Mouse (Mus musculus): ENCODE results near the gene Csad. TPM values are rescaled to one million over a fixed set of nuclear protein-coding genes. Genes with fewer than 3 reads are reported as not detected.

The Csad gene
- polyA plus RNA-seq, 1 experiment, result 21.1 TPM

DNA sequence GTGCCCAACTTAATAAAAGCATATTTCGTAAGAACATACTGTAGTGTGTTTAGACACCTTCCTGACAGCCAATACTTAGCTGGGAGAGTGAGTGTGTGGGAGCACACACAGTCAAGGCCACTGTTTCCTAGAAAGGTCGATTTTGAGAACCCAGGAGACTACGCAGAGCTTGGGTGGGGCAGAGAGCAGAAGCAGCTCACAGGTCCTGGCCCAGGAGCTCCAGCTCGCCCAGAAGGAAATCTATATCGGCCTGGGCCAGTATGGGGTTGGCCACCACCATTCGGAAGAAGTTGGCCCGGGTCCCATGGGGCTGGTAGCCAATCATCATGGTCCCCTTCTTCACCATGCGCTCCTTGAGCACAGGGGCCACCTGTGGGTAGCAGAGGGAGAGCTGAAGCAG is 27.1 kb downstream of the Csad start:
- peaks cover 6% of the 10 kb centered on the region; the same call in 1 of the 2 replicates for H3K4me1 ChIP-seq (ENCODE audit: control insufficient read depth, insufficient read depth, insufficient read length, low read length)
- no peak overlapping the region for H3K27ac ChIP-seq (ENCODE audit: insufficient read depth, low read depth, low read length)
- WGBS, result 70% methylated on average over 8 of the region's 8 CpGs
- H3K36me3 ChIP-seq (ENCODE audit: control insufficient read depth, insufficient read depth, low read length), result no peaks in the 10 kb centered on the region
- H3K27me3 ChIP-seq (ENCODE audit: control insufficient read depth, insufficient read depth, low read length), result no peaks in the 10 kb centered on the region
- TF ChIP-seq CTCF (IDR thresholded peaks at IDR 0.05; ENCODE audit: extremely low read depth, insufficient read length, insufficient replicate concordance, low read depth, low read length), result no peak
- H3K4me3 ChIP-seq (ENCODE audit: low read depth, low read length), result no peak overlapping the region

DNA sequence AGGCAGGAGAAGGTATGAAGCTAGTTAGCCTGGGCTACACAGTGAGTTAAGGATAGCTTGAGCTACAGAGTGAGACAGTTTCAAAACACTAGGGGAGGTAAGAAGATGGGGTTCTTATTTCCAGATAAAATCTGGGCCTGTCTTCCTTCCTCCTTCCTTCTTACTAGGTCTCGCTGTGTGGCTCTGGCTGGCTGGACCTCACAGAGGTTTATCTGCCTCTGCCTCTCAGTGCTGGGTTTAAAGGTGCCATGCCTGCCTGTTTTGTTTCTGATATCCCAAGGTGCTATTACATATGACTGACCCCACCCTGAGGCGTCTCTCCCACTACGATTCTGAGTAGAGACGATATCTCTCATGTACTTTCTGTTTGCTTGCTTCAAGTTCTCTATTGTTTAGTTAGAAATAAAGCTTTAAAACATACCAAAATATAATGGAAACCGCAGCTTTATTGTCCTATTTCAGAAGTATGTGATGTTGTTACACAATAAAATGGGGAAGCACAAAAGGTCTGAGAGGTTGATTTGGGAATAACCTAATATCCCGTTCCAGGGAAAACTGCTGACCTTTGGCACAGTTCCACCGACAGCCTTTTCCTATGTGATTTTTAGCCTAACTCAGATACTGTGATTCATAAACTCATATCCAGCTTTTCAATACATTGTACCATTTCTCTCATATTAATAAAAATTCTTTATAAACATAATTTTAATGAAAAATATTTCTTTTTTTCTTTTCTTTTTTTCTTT is 27.8 kb downstream of the Csad start:
- Histone ChIP-seq H3K27ac (ENCODE audit: insufficient read depth, low read depth, low read length) (peak overlapping the region; percentile 56), H3K4me3 (ENCODE audit: low read depth, low read length) (no peak overlapping the region), H3K4me1 (ENCODE audit: control insufficient read depth, insufficient read depth, insufficient read length, low read length) (peaks cover 6% of the 10 kb centered on the region; the same call in 1 of the 2 replicates), H3K36me3 (ENCODE audit: control insufficient read depth, insufficient read depth, low read length) (no peaks in the 10 kb centered on the region), H3K27me3 (ENCODE audit: control insufficient read depth, insufficient read depth, low read length) (no peaks in the 10 kb centered on the region)
- no peak for TF ChIP-seq CTCF (IDR thresholded peaks at IDR 0.05; ENCODE audit: extremely low read depth, insufficient read length, insufficient replicate concordance, low read depth, low read length)
- TF ChIP-seq POLR2A (IDR thresholded peaks at IDR 0.05; ENCODE audit: low read depth, low read length), result no peak
- WGBS, result 52% methylated on average over 7 of the region's 7 CpGs

DNA sequence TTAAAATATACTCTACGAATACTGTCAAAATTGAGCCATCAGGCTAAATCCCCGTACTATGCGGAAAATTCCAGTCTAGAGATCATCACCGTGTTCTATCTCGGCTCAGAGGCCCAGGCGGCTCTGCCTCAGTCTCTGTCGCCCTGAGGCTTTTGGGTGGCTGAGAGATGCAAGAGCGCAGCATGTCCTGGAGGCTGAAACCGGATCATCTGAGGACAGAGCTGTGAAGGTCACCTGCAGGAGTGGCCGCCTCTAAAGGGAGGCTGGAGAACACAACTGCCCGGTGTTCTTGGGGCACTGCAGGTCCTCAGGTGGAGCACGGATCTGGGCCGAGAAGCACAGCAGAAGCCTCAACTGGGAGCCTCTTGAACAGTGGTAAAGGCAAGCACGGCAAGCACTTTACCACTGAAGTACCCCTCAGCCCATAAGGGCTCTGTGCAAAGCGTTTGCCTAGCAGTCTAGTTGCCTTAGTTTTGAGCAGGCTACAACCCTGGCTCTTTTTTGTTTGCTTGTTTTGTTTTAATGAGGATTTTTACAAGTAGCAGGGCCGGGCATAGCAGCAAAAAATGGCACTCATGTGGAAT is 28.7 kb downstream of the Csad start:
- 92% methylated on average over 16 of the region's 16 CpGs for WGBS
- no peaks in the 10 kb centered on the region for H3K27me3 ChIP-seq (ENCODE audit: control insufficient read depth, insufficient read depth, low read length)
- H3K4me3 ChIP-seq (ENCODE audit: low read depth, low read length), result no peak overlapping the region
- H3K36me3 ChIP-seq (ENCODE audit: control insufficient read depth, insufficient read depth, low read length), result no peaks in the 10 kb centered on the region
- peaks cover 6% of the 10 kb centered on the region; the same call in 1 of the 2 replicates for H3K4me1 ChIP-seq (ENCODE audit: control insufficient read depth, insufficient read depth, insufficient read length, low read length)
- TF ChIP-seq POLR2A (IDR thresholded peaks at IDR 0.05; ENCODE audit: low read depth, low read length) (no peak), CTCF (IDR thresholded peaks at IDR 0.05; ENCODE audit: extremely low read depth, insufficient read length, insufficient replicate concordance, low read depth, low read length) (no peak)
- H3K27ac ChIP-seq (ENCODE audit: insufficient read depth, low read depth, low read length), result no peak overlapping the region

DNA sequence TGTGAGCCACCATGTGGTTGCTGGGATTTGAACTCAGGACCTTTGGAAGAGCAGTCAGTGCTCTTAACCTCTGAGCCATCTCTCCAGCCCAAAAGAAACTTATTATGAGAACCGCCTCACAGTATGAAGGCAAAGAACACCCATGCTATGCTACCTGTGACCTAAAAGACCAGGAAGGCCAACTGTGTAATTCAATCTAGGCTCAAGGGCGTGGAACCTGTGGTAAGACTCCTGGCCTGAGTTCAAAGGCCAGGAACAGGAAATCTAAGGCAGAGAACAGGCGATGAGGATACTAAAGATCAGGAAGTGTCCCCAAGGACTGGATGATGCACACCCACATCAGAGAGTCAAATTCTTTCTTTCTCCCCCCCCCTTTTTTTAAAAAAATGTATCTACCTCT is 30.9 kb downstream of the Csad start:
- TF ChIP-seq POLR2A (IDR thresholded peaks at IDR 0.05; ENCODE audit: low read depth, low read length) (no peak), CTCF (IDR thresholded peaks at IDR 0.05; ENCODE audit: extremely low read depth, insufficient read length, insufficient replicate concordance, low read depth, low read length) (no peak)
- peaks cover 6% of the 10 kb centered on the region; the same call in 1 of the 2 replicates for H3K4me1 ChIP-seq (ENCODE audit: control insufficient read depth, insufficient read depth, insufficient read length, low read length)
- whole genome bisulfite sequencing, result 25% methylated on average over 3 of the region's 3 CpGs

DNA sequence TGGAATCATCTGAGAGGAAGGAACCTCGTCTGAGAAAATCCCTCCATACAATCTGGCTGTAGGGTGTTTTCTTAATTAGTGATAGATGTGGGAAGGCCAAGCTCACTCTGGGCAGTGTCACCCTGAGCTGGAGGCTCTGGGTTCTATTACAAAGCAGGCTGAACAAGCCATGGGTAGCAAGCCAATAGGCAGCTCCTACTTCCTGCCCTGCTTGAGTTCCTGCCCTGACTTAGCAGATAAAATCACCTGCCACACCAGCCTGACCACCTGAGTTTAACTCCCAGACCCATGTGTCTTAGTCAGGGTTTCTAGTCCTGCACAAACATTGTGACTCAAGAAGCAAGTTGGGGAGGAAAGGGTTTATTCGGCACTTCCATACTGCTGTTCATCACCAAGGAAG is 35.5 kb downstream of the Csad start:
- no peaks in the 10 kb centered on the region for H3K27me3 ChIP-seq (ENCODE audit: control insufficient read depth, insufficient read depth, low read length)
- H3K36me3 ChIP-seq (ENCODE audit: control insufficient read depth, insufficient read depth, low read length), result no peaks in the 10 kb centered on the region
- H3K27ac ChIP-seq (ENCODE audit: insufficient read depth, low read depth, low read length), result no peak overlapping the region
- no peak for TF ChIP-seq CTCF (IDR thresholded peaks at IDR 0.05; ENCODE audit: extremely low read depth, insufficient read length, insufficient replicate concordance, low read depth, low read length)
- TF ChIP-seq POLR2A (IDR thresholded peaks at IDR 0.05; ENCODE audit: low read depth, low read length), result no peak
- H3K4me1 ChIP-seq (ENCODE audit: control insufficient read depth, insufficient read depth, insufficient read length, low read length), result peaks cover 10% of the 10 kb centered on the region; the same call in 1 of the 2 replicates
- WGBS, result 74% methylated on average over 2 of the region's 2 CpGs
- no peak overlapping the region for H3K4me3 ChIP-seq (ENCODE audit: low read depth, low read length)

More for the DNA sequence above, 30.9 kb downstream of the Csad start:
- Histone ChIP-seq H3K27ac (ENCODE audit: insufficient read depth, low read depth, low read length) (no peak overlapping the region), H3K36me3 (ENCODE audit: control insufficient read depth, insufficient read depth, low read length) (no peaks in the 10 kb centered on the region), H3K27me3 (ENCODE audit: control insufficient read depth, insufficient read depth, low read length) (no peaks in the 10 kb centered on the region), H3K4me3 (ENCODE audit: low read depth, low read length) (no peak overlapping the region)

DNA sequence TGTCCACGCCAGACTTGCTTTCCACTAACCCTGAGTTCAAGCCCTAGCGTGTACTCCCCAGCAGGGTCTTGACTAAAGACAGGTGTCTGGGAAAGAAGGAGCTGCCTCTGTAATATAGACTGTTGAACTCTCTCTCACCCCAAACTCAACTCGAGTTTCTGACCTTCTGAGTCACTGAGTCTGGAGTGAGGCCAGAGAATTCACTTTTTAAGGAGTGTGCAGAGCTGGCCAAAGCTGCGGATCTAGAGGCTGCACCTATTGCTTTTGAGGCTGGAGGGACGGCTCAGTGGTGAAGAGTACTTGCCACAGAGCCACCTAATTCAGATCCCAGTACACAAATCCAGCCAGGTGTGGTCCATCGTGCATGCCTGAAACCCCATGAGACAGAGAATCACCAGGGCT is 36.9 kb downstream of the Csad start:
- WGBS, result 37% methylated on average over 6 of the region's 6 CpGs
- Histone ChIP-seq H3K4me1 (ENCODE audit: control insufficient read depth, insufficient read depth, insufficient read length, low read length) (peaks cover 10% of the 10 kb centered on the region; the same call in 1 of the 2 replicates), H3K27ac (ENCODE audit: insufficient read depth, low read depth, low read length) (no peak overlapping the region), H3K36me3 (ENCODE audit: control insufficient read depth, insufficient read depth, low read length) (peaks cover 7% of the 10 kb centered on the region), H3K27me3 (ENCODE audit: control insufficient read depth, insufficient read depth, low read length) (no peaks in the 10 kb centered on the region), H3K4me3 (ENCODE audit: low read depth, low read length) (no peak overlapping the region)
- TF ChIP-seq CTCF (IDR thresholded peaks at IDR 0.05; ENCODE audit: extremely low read depth, insufficient read length, insufficient replicate concordance, low read depth, low read length) (no peak), POLR2A (IDR thresholded peaks at IDR 0.05; ENCODE audit: low read depth, low read length) (no peak)

DNA sequence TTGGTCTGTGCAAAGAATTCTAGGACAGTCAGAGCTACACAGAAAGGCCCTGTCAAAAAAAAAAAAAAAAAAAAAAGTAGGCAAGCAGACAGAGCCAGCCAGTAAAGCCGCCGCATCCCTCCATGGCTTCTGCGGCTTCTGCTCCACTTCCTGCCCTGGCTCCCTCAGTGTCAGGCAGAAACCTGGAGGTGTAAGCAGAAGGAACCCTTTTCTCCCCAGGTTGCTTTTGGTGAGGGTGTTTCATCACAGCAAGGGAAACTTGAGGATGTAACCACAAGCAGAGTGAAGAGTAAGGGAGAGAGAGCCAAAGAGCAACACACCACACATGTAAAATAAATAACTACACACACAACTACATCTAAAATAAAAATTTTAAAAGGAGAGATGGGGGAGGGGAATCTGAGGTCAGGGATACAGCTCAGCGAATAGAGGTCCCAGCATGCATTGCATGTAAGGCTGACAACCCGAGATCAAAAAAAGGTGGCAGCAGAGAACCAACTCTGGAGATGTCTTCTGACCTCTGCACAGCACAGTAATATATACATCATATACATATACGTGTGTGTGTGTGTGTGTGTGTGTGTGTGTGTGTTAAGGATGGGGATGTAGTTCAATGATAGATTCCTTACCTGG is 38.9 kb downstream of the Csad start:
- Histone ChIP-seq H3K27ac (ENCODE audit: insufficient read depth, low read depth, low read length) (no peak overlapping the region), H3K4me1 (ENCODE audit: control insufficient read depth, insufficient read depth, insufficient read length, low read length) (peaks cover 10% of the 10 kb centered on the region; the same call in 1 of the 2 replicates), H3K27me3 (ENCODE audit: control insufficient read depth, insufficient read depth, low read length) (no peaks in the 10 kb centered on the region), H3K4me3 (ENCODE audit: low read depth, low read length) (no peak overlapping the region), H3K36me3 (ENCODE audit: control insufficient read depth, insufficient read depth, low read length) (peaks cover 18% of the 10 kb centered on the region)
- WGBS, result 53% methylated on average over 6 of the region's 6 CpGs
- TF ChIP-seq CTCF (IDR thresholded peaks at IDR 0.05; ENCODE audit: extremely low read depth, insufficient read length, insufficient replicate concordance, low read depth, low read length) (no peak), POLR2A (IDR thresholded peaks at IDR 0.05; ENCODE audit: low read depth, low read length) (no peak)

Data from small intestine, adult 2 months (tissue).